Mouse (Mus musculus) neural tube, embryonic 14.5 days (tissue): ENCODE measurements around the gene Gm813. TPM values are rescaled to one million over a fixed set of nuclear protein-coding genes. Genes with fewer than 3 reads are reported as not detected.

ENCODE experiments used
- ATAC-seq: fragments of 200-750 bp; cut with Nextera tagmentation; 2 replicates; pipeline ENCODE4 v1.8.0; 2017; ENCODE audit warnings: low read depth, mild to moderate bottlenecking, moderate TSS enrichment, moderate library complexity
- H3K27ac ChIP-seq: fragments of 300-500 bp; sonication (generic); 2 replicates; pipeline ENCODE4 v1.5.1; 2014; ENCODE audit warnings: low read depth, mild to moderate bottlenecking, control low read depth, low read length, moderate library complexity, mixed read lengths
- H3K27me3 ChIP-seq: fragments of 300-500 bp; sonication (generic); 2 replicates; pipeline ENCODE4 v1.6.1; 2014; ENCODE audit warnings: low read length; ENCODE audit not compliant: control insufficient read depth, insufficient read depth
- H3K36me3 ChIP-seq: fragments of 300-500 bp; sonication (generic); 2 replicates; pipeline ENCODE4 v1.6.1; 2014; ENCODE audit warnings: low read length, mixed read lengths; ENCODE audit not compliant: control insufficient read depth, insufficient read depth
- H3K4me1 ChIP-seq: fragments of 300-500 bp; sonication (generic); 2 replicates; pipeline ENCODE4 v1.6.1; 2014; ENCODE audit warnings: low read length; ENCODE audit not compliant: control insufficient read depth, insufficient read depth
- H3K4me2 ChIP-seq: fragments of 300-500 bp; sonication (generic); 2 replicates; pipeline ENCODE4 v1.6.1; 2014; ENCODE audit warnings: mild to moderate bottlenecking, low read depth, low read length, control low read depth
- H3K4me3 ChIP-seq: fragments of 300-500 bp; sonication (generic); 2 replicates; pipeline ENCODE4 v1.5.1; 2014; ENCODE audit warnings: low read depth, low read length, control low read depth, mixed read lengths
- H3K9ac ChIP-seq: fragments of 300-500 bp; sonication (generic); replicated peaks from 2 replicates; pipeline ENCODE4 v1.6.1; 2014; ENCODE audit warnings: low read depth, mild to moderate bottlenecking, control low read depth, low read length, mixed read lengths
- H3K9me3 ChIP-seq: fragments of 300-500 bp; sonication (generic); 2 replicates; pipeline ENCODE4 v1.6.1; 2016; ENCODE audit warnings: low read length; ENCODE audit not compliant: control insufficient read depth
- WGBS: fragments of 180-500 bp; shearing (Covaris S2); extraction: QIAGEN DNeasy Blood & Tissue Kit; methylation state at CpG from one replicate; pipeline ENCODE4 v1.1.7; 2014; 5-methylcytosine and 5-hydroxymethylcytosine counted together
- polyA plus RNA-seq: library from polyadenylated mRNA; unstranded; fragments of >200 nt; fragmentation: Nextera tagmentation; extraction: Ambion mirVana; gene quantifications from 2 replicates; pipeline ENCODE4 v1.2.1, GENCODE M21; 2014

Gene Gm813
- polyA plus RNA-seq, 1 experiment from 2014 or later: not detected

GRCm38 (mm10) chr16:58623114-58623513, 6.3 kb upstream of the Gm813 start:
- WGBS: 69% methylated on average over 4 of the region's 4 CpGs

DNA sequence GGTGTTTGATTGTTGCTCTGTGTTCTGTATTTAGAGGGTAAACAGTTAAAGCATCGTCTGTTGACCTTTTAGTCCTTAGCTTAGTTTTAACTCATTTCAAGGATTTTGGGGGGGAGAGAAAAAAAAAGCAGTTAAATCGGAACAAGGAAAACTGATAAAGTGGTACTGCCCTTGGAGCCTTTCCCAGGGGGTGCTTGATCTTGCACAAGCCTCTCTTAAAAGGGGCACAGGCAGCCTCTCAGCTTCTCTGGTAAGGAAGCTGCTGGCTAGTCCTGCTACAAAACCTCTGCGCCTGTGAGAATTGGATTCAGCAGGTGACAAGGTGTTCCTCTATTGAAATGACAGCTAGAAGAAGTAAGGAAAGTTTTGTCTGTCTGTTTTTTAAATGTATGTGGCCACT, 5.6 kb upstream of the Gm813 start:
- ATAC-seq: no peak
- Histone ChIP-seq H3K27ac (no peak overlapping the region), H3K27me3 (no peaks in the 10 kb centered on the region), H3K4me2 (no peak overlapping the region), H3K9ac (no peak overlapping the region), H3K36me3 (no peaks in the 10 kb centered on the region), H3K4me1 (no peaks in the 10 kb centered on the region), H3K9me3 (no peaks in the 10 kb centered on the region), H3K4me3 (no peak overlapping the region)
- WGBS: 89% methylated on average over 3 of the region's 3 CpGs

More at GRCm38 (mm10) chr16:58623114-58623513, 6.3 kb upstream of the Gm813 start:
- H3K4me1 ChIP-seq: no peaks in the 10 kb centered on the region
- no peak overlapping the region for H3K4me2 ChIP-seq
- no peak overlapping the region for H3K4me3 ChIP-seq
- H3K27ac ChIP-seq: no peak overlapping the region
- no peaks in the 10 kb centered on the region for H3K27me3 ChIP-seq
- no peaks in the 10 kb centered on the region for H3K9me3 ChIP-seq
- ATAC-seq: no peak
- no peaks in the 10 kb centered on the region for H3K36me3 ChIP-seq
- no peak overlapping the region for H3K9ac ChIP-seq

DNA sequence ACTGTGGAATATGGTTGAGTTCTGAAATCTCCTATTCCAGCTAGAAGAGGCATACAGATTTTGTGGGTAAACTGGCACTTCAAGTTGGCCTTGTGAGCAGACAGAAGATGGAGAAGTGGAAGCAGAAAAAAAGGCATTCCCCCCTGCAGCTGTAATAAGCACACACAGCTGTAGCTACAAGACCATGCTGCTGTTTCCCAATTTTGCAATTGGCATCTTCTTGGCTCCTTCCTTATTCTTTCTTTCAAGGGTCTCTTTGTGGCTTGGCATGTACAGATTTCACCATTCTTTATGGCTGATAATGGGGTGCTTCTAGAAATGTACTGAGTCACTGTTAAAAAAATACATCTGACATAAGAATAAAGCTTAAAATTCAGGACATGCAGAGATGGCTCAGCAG, 568 bp upstream of the Gm813 start:
- Histone ChIP-seq H3K36me3 (no peaks in the 10 kb centered on the region), H3K27ac (no peak overlapping the region), H3K4me3 (no peak overlapping the region), H3K4me2 (no peak overlapping the region), H3K27me3 (no peaks in the 10 kb centered on the region), H3K4me1 (no peaks in the 10 kb centered on the region), H3K9me3 (no peaks in the 10 kb centered on the region), H3K9ac (no peak overlapping the region)
- no peak for ATAC-seq

DNA sequence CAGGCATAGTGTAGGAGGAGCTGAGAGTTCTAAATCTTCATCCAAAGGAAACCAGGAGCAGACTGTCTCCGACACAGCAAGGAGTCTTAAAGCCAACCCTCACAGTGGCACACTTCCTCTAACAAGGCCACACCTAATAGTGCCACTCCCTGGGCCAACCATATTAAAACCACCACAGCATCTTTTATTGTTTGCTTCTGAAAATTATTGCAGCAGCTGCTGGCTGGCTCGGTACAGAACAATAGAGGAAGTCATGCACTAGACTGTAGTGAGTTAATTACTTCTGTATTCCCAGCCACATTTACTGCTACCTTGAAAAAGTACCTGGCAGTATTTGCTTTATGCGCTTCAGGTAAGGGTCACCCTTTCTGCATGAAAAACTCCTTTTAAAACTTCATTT, 3.8 kb downstream of the Gm813 start:
- no peaks in the 10 kb centered on the region for H3K36me3 ChIP-seq
- no peak overlapping the region for H3K9ac ChIP-seq
- no peak overlapping the region for H3K4me2 ChIP-seq
- WGBS: 66% methylated on average over 3 of the region's 3 CpGs
- no peak overlapping the region for H3K27ac ChIP-seq
- no peaks in the 10 kb centered on the region for H3K9me3 ChIP-seq
- no peaks in the 10 kb centered on the region for H3K4me1 ChIP-seq
- no peak for ATAC-seq
- no peaks in the 10 kb centered on the region for H3K27me3 ChIP-seq
- no peak overlapping the region for H3K4me3 ChIP-seq

GRCm38 (mm10) chr16:58607101-58607500, 9.7 kb downstream of the Gm813 start:
- Histone ChIP-seq H3K9ac (no peak overlapping the region), H3K27me3 (no peaks in the 10 kb centered on the region), H3K4me1 (no peaks in the 10 kb centered on the region), H3K9me3 (no peaks in the 10 kb centered on the region), H3K36me3 (no peaks in the 10 kb centered on the region), H3K4me2 (no peak overlapping the region), H3K4me3 (no peak overlapping the region), H3K27ac (no peak overlapping the region)
- ATAC-seq: no peak
- 76% methylated on average over 5 of the region's 5 CpGs for WGBS

DNA sequence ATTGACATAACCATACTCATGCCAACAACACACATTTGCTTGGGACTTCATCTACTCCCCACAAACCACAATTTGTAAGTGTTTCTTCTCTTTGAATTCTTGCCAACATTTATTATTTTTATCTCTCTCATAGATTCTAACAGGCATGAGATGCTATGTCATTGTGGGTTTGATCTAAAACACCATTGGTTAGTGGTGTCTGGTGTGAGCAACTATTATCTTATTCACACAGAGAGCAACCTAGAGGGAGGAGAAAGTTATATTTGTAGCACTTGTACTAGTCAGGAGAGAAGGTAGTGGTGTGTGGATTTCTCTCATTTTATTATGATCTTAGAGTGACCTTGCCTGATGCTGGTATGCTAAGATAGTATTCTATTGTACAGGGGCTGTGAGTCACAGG, 12.1 kb downstream of the Gm813 start:
- Histone ChIP-seq H3K9me3 (no peaks in the 10 kb centered on the region), H3K4me3 (no peak overlapping the region), H3K9ac (no peak overlapping the region), H3K4me2 (no peak overlapping the region), H3K36me3 (no peaks in the 10 kb centered on the region), H3K4me1 (no peaks in the 10 kb centered on the region), H3K27ac (no peak overlapping the region), H3K27me3 (no peaks in the 10 kb centered on the region)
- no peak for ATAC-seq

DNA sequence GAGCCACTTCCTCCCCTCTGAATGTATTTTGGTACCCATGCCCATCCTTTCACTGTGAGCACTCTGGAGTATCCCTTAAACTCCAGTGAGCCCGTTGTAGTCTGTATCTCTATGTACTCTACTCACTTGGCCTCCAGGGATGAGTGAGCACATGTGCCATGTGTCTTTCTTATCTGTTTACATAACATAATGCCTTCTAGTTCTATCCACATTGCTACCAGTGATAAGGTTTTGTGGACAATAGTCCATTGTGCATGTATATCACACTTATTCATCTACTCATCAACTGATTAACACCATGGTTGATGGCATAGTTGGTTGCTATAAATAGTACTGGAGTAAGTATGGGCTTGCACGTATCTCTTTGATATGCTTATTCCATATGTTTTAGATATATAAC, 12.9 kb downstream of the Gm813 start:
- no peak overlapping the region for H3K9ac ChIP-seq
- no peaks in the 10 kb centered on the region for H3K9me3 ChIP-seq
- no peak overlapping the region for H3K4me3 ChIP-seq
- WGBS: 87% methylated on average over 2 of the region's 2 CpGs
- no peaks in the 10 kb centered on the region for H3K4me1 ChIP-seq
- H3K27ac ChIP-seq: no peak overlapping the region
- no peak for ATAC-seq
- no peaks in the 10 kb centered on the region for H3K36me3 ChIP-seq
- no peak overlapping the region for H3K4me2 ChIP-seq
- H3K27me3 ChIP-seq: no peaks in the 10 kb centered on the region

GRCm38 (mm10) chr16:58600846-58601245, 15.9 kb downstream of the Gm813 start:
- Histone ChIP-seq H3K27ac (no peak overlapping the region), H3K27me3 (no peaks in the 10 kb centered on the region), H3K9ac (no peak overlapping the region), H3K36me3 (no peaks in the 10 kb centered on the region), H3K4me2 (no peak overlapping the region), H3K4me3 (no peak overlapping the region), H3K9me3 (no peaks in the 10 kb centered on the region), H3K4me1 (no peaks in the 10 kb centered on the region)
- WGBS: 93% methylated on average over 6 of the region's 6 CpGs
- ATAC-seq: no peak

DNA sequence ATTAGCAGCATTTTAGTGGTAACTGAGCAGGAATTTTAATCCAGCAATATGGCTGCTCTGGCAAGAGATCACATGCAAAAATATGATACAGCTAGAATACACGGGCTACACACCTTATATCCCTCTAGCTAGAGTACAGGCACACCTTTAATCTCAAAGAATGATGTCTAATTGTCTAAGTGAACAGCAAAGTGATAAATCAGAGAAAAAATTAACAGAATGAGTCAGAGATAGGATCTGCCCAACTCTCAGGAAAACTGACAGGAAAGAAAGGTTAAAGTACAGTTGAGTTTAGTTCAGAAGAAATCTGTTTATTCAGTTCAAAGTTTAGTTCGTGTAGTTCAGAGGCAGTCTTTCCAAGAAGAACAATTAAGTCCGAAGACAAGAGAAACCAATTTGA, 25.5 kb downstream of the Gm813 start:
- no peak overlapping the region for H3K4me3 ChIP-seq
- no peaks in the 10 kb centered on the region for H3K9me3 ChIP-seq
- no peaks in the 10 kb centered on the region for H3K4me1 ChIP-seq
- no peak overlapping the region for H3K27ac ChIP-seq
- 84% methylated on average over 3 of the region's 3 CpGs for WGBS
- no peak for ATAC-seq
- H3K27me3 ChIP-seq: no peaks in the 10 kb centered on the region
- no peaks in the 10 kb centered on the region for H3K36me3 ChIP-seq
- H3K9ac ChIP-seq: no peak overlapping the region
- no peak overlapping the region for H3K4me2 ChIP-seq

- no peak overlapping the region for H3K9ac ChIP-seq
- H3K27ac ChIP-seq: no peak overlapping the region
- no peak overlapping the region for H3K4me3 ChIP-seq
- no peak for ATAC-seq
- H3K4me1 ChIP-seq: no peaks in the 10 kb centered on the region
- no peaks in the 10 kb centered on the region for H3K9me3 ChIP-seq
- no peak overlapping the region for H3K4me2 ChIP-seq
- no peaks in the 10 kb centered on the region for H3K36me3 ChIP-seq
- H3K27me3 ChIP-seq: no peaks in the 10 kb centered on the region
These were observed 27.3 kb downstream of the Gm813 start for GRCm38 (mm10) chr16:58589444-58589843.
